Mouse (Mus musculus) erythroblast, embryonic 14.5 days (primary cell): ENCODE measurements at regions not wholly inside any gene's neighbourhood (a gene's known extent, or its start where the extent isn't known, plus 50 kb on each side); places are given as distances from the start of the nearest gene placed in this dataset.

Experiments
- H3K27me3 ChIP-seq: 2 replicates; pipeline ENCODE4 v1.6.1; 2012; ENCODE audit warnings: inconsistent platforms; ENCODE audit not compliant: control insufficient read depth
- H3K36me3 ChIP-seq: 2 replicates; pipeline ENCODE4 v1.6.1; 2012; ENCODE audit warnings: mild to moderate bottlenecking, inconsistent platforms; ENCODE audit not compliant: control insufficient read depth
- H3K4me1 ChIP-seq: 2 replicates; pipeline ENCODE4 v1.6.1; 2012; ENCODE audit warnings: inconsistent platforms; ENCODE audit not compliant: control insufficient read depth
- H3K4me3 ChIP-seq: replicated peaks from 2 replicates; pipeline ENCODE3; 2012; ENCODE audit warnings: moderate library complexity, mild to moderate bottlenecking, inconsistent platforms
- H3K9me3 ChIP-seq: 2 replicates; pipeline ENCODE4 v1.6.1; 2012; ENCODE audit warnings: low read length, inconsistent platforms, mixed read lengths; ENCODE audit not compliant: control insufficient read depth
- GATA1 ChIP-seq: IDR thresholded peaks from 2 replicates; pipeline ENCODE4 v1.6.1; 2012; ENCODE audit warnings: low read length, inconsistent platforms, mixed read lengths
- TAL1 ChIP-seq: IDR thresholded peaks from 3 replicates; pipeline ENCODE4 v1.6.1; 2012; ENCODE audit warnings: low read length, inconsistent platforms, mixed read lengths

DNA sequence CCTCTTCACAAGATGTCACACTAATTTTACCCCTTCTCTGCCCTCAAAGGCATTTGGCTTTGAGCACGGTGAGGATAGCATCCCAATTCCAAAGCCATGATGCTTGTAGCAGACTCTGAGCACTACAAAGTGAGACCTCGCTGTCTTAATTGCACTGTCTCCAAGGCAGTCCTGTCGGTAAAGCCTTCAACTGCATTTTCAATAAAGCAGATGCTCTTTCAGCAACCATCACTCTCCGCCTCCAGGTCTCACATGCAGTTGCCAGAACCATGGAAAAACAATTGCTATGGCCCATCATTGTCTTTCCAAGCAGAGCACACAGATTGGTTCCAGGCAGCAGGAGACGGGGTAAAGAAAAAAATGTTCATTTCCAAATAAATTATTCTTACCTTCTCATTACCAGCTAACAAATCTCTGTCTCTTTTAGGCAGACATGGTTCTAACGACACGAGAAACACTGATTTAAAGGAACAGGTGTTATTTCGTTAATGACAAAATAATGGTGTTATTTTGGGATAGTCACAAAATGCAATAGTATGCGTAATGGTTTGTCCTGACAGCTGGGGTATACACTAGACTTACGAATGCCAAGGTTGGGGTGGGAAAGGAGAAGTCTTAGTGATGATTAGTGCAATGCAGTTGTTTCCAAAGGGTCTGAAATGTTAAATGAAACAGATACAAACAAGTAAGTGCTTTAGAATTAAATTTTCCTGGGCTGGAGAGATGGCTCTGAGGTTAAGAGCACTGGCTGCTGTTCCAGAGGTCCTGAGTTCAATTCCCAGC is 175.2 kb downstream of the Enc1 start:
- Histone ChIP-seq H3K36me3 (no peaks in the 10 kb centered on the region), H3K4me3 (no peak overlapping the region), H3K27me3 (no peaks in the 10 kb centered on the region), H3K4me1 (no peaks in the 10 kb centered on the region), H3K9me3 (no peaks in the 10 kb centered on the region)
- no peak for TF ChIP-seq GATA1
- no peak for TF ChIP-seq TAL1

DNA sequence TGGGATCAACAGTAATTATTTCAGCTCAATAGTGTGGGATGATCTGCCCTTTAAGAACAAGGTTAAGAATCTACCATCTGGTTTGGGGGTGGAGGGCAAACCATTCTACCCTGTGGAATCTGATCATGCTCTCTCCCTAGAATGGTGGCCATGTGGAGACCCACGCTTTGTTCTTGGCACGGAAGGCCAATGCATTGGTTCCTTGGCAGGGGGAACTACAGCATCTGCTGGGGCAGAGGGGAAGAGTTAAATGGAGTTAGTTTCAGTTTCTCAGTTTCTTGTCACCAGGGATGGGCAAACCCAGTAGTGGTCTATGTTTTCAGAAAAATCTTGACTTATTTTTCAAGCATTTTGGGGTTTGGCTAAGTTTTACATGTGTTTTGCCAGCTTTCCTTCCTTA is 174.5 kb downstream of the Enc1 start:
- Histone ChIP-seq H3K4me3 (no peak overlapping the region), H3K9me3 (no peaks in the 10 kb centered on the region), H3K27me3 (no peaks in the 10 kb centered on the region), H3K4me1 (no peaks in the 10 kb centered on the region), H3K36me3 (no peaks in the 10 kb centered on the region)
- TF ChIP-seq GATA1 (no peak), TAL1 (no peak)

DNA sequence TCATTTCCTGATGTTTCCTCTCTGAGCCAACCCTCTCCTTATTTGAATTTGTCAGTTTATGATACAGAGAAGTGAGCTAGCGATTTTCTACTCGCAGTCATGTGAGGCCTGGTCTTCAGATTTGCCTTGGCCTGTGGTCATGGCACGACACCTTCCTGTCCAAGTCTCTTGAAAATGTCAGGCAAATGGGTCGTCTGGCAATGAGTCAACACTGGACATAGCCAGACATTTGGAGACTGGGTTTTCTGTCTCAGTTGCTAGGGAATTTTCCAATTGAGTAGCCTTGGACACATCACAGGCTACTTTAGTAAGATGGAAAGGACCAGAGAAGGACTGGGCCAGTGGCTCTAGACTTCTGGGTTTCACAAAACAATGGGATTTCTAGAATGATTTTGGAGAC is 171.2 kb downstream of the Enc1 start:
- H3K4me1 ChIP-seq, result no peaks in the 10 kb centered on the region
- H3K27me3 ChIP-seq, result no peaks in the 10 kb centered on the region
- TF ChIP-seq GATA1, result no peak
- H3K4me3 ChIP-seq, result no peak overlapping the region
- no peaks in the 10 kb centered on the region for H3K9me3 ChIP-seq
- H3K36me3 ChIP-seq, result no peaks in the 10 kb centered on the region

DNA sequence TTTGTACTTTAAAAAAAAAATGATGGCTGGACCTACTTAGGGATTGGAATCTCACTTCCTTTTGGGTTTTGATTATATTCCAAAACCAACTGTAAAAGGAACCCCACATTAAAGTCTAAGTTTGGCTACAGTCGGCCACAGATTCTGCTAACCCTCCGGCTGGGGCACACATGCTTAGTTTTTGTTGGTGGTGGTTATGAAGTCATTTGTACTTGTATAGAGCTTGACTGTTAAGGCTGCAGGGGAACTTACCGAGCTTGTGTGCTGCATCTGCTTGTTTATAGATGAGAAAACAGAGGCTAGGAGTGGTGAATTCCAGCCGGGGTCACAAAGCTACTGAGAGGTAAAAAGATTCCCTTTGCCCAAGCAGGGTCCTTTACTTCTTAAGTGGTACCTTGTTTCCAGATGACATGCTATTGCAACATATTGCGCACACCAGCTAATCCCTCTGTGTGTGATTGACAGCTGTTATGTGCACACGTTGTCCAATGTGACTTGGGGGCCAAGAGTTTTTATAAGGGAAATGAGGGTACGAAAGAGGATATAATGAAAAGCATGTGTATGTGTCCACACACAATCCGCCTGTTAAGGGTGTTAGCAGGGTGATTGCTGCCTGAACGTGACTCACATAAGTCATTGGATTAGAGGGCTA is 169.8 kb downstream of the Enc1 start:
- H3K36me3 ChIP-seq, result no peaks in the 10 kb centered on the region
- no peak overlapping the region for H3K4me3 ChIP-seq
- no peaks in the 10 kb centered on the region for H3K27me3 ChIP-seq
- no peaks in the 10 kb centered on the region for H3K4me1 ChIP-seq
- TF ChIP-seq TAL1 (no peak), GATA1 (no peak)
- no peaks in the 10 kb centered on the region for H3K9me3 ChIP-seq

DNA sequence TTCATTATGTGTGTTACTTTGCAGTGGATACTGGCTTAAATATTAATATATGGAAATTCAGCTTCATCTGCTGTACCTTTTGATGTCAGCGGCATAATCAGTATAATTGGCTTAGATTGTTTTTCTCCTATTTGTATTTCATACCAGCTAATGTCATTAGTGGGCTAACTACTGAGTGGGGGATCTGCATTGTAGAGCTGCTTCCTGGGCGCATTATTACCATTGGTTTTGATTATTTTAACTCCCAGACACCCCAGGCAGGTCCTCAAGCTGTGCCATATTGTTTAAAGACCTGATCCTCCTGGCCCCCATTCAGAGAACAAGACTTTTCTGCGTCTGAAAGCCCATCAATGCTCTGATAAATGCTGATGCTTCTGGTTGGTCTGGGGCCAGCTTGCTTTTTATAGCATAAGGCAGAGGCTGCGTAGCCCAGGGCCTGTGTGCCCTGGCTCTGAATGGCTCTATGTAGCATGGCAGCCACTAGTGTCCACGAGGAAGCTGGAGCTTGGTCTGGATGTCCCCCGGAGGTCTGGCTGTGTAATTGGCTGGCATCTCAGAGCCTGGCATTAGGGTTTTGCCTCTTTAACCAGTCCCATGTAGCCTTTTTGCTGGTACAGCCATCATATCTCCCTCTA is 169.1 kb downstream of the Enc1 start:
- Histone ChIP-seq H3K4me3 (no peak overlapping the region), H3K4me1 (no peaks in the 10 kb centered on the region), H3K9me3 (no peaks in the 10 kb centered on the region), H3K36me3 (no peaks in the 10 kb centered on the region), H3K27me3 (no peaks in the 10 kb centered on the region)
- TF ChIP-seq TAL1 (no peak), GATA1 (no peak)

DNA sequence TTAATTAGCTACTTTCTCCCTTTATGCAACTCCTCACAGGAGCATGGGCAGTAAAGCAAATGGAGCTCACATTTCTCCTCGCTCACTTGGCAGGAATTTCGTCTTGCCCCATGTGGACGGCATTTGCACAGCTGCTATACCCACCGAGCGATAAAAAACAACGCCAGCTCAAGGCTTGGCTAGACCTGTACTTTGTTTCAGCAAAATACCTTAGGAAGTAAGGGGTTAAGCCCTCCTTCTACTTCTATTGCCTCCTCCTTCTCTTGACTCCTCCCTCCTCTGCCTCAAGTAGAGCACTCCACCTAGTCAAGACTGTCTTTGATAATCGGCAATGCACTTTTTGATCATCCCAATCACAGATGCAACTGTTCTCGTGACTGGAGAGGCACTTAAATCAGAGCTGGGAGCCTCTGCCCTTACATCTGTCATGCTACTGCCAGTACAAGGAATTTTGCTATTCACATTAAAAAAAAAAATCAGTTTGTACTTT is 168.4 kb downstream of the Enc1 start:
- no peaks in the 10 kb centered on the region for H3K9me3 ChIP-seq
- H3K4me1 ChIP-seq, result no peaks in the 10 kb centered on the region
- H3K27me3 ChIP-seq, result no peaks in the 10 kb centered on the region
- TF ChIP-seq GATA1 (no peak), TAL1 (no peak)
- H3K36me3 ChIP-seq, result no peaks in the 10 kb centered on the region
- H3K4me3 ChIP-seq, result no peak overlapping the region

DNA sequence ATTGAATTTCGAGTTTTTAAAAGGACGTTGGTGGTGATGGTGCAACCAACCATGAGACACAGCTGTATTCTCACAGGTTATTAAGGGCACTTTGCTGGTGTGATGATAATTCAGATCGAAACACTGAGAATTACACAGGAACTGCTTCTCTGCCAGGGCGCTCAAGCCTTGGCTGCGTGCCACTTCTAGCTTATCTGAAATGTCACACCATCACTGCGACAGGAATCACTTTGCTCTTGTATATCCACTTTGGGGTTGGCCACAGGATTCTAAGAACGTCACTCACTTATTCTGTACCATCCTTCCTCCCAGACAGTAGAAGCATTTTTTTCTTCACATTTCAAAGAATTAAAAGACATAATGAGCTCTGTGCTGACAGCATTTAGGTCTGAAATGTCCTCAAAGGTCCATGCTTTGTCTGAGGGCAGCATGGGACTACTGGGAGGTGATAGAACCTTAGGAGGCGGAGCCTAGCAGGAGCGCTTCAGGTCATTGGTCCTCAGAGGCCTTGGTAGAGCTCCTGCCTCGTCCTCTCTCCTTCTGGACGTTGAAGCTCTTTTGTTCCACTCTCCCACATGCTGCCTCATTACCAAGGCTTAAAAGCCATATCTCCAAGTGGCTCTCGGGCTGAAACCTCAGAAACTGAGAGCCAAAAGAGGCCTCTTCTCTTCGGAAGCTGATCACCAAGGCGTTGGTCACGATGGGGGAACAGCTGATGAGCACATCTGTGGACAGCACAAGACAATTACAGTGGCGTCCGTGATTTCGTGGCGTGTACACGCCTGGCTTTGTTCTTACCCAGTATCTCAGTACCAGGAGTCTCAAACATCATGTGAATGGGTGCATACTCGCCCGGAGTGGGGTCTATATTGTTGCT is 167.7 kb downstream of the Enc1 start:
- TF ChIP-seq TAL1 (no peak), GATA1 (no peak)
- H3K27me3 ChIP-seq, result no peaks in the 10 kb centered on the region
- no peaks in the 10 kb centered on the region for H3K9me3 ChIP-seq
- no peaks in the 10 kb centered on the region for H3K4me1 ChIP-seq
- no peak overlapping the region for H3K4me3 ChIP-seq
- no peaks in the 10 kb centered on the region for H3K36me3 ChIP-seq

DNA sequence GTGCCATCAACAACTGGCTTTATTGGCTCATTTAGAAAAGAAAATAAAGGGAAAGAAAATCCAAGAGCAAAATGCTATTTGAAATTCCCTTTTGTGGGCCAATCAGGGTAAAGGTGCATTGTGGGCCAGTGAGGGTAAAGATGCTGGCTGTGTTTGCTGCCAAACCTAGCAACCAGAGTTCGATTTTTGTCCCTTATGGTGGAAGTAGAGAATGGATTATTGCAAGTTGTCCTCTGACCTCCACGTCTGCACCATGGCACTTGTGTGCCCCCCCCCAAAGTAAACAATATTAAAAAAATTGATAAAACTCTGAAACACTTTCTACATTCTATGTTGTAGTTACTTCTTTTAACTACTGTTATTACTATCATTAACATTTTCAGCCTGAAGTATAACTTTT is 166.9 kb downstream of the Enc1 start:
- H3K36me3 ChIP-seq, result no peaks in the 10 kb centered on the region
- H3K4me1 ChIP-seq, result no peaks in the 10 kb centered on the region
- no peaks in the 10 kb centered on the region for H3K27me3 ChIP-seq
- no peak overlapping the region for H3K4me3 ChIP-seq
- no peaks in the 10 kb centered on the region for H3K9me3 ChIP-seq
- TF ChIP-seq GATA1, result no peak
- no peak for TF ChIP-seq TAL1
